Mouse (Mus musculus) thymus, adult 2 months (tissue): ENCODE measurements at regions not wholly inside any gene's neighbourhood (a gene's known extent, or its start where the extent isn't known, plus 50 kb on each side); places are given as distances from the start of the nearest gene placed in this dataset.

Experiments used
- CTCF ChIP-seq: fragments of 200-500 bp; IDR thresholded peaks from 2 replicates; pipeline ENCODE4 v1.5.1; 2012; ENCODE audit warnings: mild to moderate bottlenecking, control low read depth, low read length, moderate library complexity, borderline replicate concordance; ENCODE audit not compliant: control insufficient read depth, poor library complexity, insufficient read depth; ENCODE audit errors: extremely low read depth
- POLR2A ChIP-seq: fragments of 200-500 bp; IDR thresholded peaks from 2 replicates; pipeline ENCODE4 v1.6.1; 2012; ENCODE audit warnings: mild to moderate bottlenecking, low read length, control low read depth, moderate library complexity; ENCODE audit not compliant: control insufficient read depth, poor library complexity, insufficient read depth; ENCODE audit errors: extremely low read depth

DNA sequence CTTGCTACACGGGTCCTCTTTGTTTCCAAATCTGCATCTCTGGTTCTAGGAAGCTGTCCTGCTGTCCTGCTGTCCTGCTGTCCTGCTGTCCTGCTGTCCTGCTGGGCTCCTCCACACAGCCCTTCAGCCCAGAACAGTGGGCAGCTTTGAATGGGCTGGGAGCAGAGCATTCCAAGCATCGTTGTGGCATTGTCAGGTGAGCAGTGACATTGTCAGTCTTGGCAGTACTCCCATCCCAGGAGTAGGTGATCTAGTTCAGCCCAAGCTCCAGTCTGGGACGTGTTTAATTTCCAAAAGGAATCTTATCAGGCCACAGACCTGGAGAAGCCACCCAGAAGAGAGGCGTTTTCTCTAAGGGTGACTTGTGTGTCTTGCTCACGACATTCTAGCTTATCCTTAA is 99.4 kb upstream of the Foxn2 start:
- TF ChIP-seq POLR2A (no peak), CTCF (no peak)
